9 mouse cellular contexts compared by ENCODE assay signal in genomic region chr7:70356691-70357515, GRCm38 (mm10). TPM values are rescaled to one million over a fixed set of nuclear protein-coding genes. Genes with fewer than 3 reads are reported as not detected.
DNase-seq lines count a peak whose midpoint lies in the region; ATAC-seq and TF ChIP-seq lines count a peak whose summit lies in the region.
"Had no signal": no experiment of that assay in that cellular context is flagged by ENCODE, and none has a peak within 500 bp of the region (broad histone marks: within the 10 kb centered on the region; RNA-seq: fewer than 3 reads in every experiment).

No protein-coding gene starts in this region.

- 32% methylated on average over 3 of the region's 3 CpGs for WGBS in embryonic facial prominence, embryonic 13.5 days

- H3K27ac ChIP-seq in embryonic facial prominence, embryonic 13.5 days = peak overlapping the region; percentile 97

- peaks cover 61% of the 10 kb centered on the region for H3K27me3 ChIP-seq in embryonic facial prominence, embryonic 13.5 days
- no peaks in the 10 kb centered on the region for H3K27me3 ChIP-seq in myocyte (ENCODE audit: control insufficient read depth, insufficient read depth, insufficient read length)

- H3K4me1 ChIP-seq in embryonic facial prominence, embryonic 13.5 days = peaks cover 25% of the 10 kb centered on the region

- H3K4me3 ChIP-seq in embryonic facial prominence, embryonic 13.5 days = peak overlapping the region; percentile 71
- no peak overlapping the region for H3K4me3 ChIP-seq in myocyte

- peaks cover 72% of the 10 kb centered on the region for H3K79me2 ChIP-seq in myocyte (ENCODE audit: control insufficient read depth, insufficient read depth)

- no peak for ATAC-seq in embryonic facial prominence, embryonic 13.5 days (ENCODE audit: insufficient number of reproducible peaks, insufficient read depth, low FRiP score, low TSS enrichment, low read depth)

- H3ac ChIP-seq in myocyte (ENCODE audit: control insufficient read depth, insufficient read length) = no peak overlapping the region

- H3K9ac ChIP-seq in embryonic facial prominence, embryonic 13.5 days = peak overlapping the region; percentile 91

- no peaks in the 10 kb centered on the region for H3K36me3 ChIP-seq in embryonic facial prominence, embryonic 13.5 days
- H3K36me3 ChIP-seq in myocyte (ENCODE audit: control insufficient read depth, insufficient read depth) = peaks cover 18% of the 10 kb centered on the region

- no peak for TF ChIP-seq POLR2A in myocyte (IDR thresholded peaks at IDR 0.05; ENCODE audit: insufficient read length, low read depth)

- DNase-seq in kidney, adult 11 months = peak; percentile 44
- no peak for DNase-seq in kidney, postnatal 14 days
- peak; percentile 79 for DNase-seq in kidney, adult 9 months
- no peak for DNase-seq in thymus, postnatal 25 days
- DNase-seq in spleen, adult 12 weeks (ENCODE audit: low spot score) = no peak
- no peak for DNase-seq in thymus, postnatal 0 days (ENCODE audit: low spot score)

- no peaks in the 10 kb centered on the region for H3K9me3 ChIP-seq in embryonic facial prominence, embryonic 13.5 days

- peak overlapping the region; percentile 82 for H3K4me2 ChIP-seq in embryonic facial prominence, embryonic 13.5 days
- H3K4me2 ChIP-seq in myocyte (ENCODE audit: low read depth) = peak overlapping the region; percentile 44

TF ChIP-seq in myocyte, 11 proteins besides CTCF, POLR2A, EP300 and RAD21:
- no peak for TF ChIP-seq E2F4 (IDR thresholded peaks at IDR 0.05; ENCODE audit: insufficient read depth)
- TF ChIP-seq SRF (IDR thresholded peaks at IDR 0.05; ENCODE audit: control insufficient read depth, insufficient read length, low read depth) = no peak
- TF ChIP-seq MAX (IDR thresholded peaks at IDR 0.05; ENCODE audit: low read depth) = no peak
- no peak for TF ChIP-seq TCF3 (IDR thresholded peaks at IDR 0.05; ENCODE audit: insufficient read length, low read depth)
- no peak for TF ChIP-seq TCF12 (IDR thresholded peaks at IDR 0.05; ENCODE audit: insufficient read depth, poor library complexity, severe bottlenecking)
- TF ChIP-seq MYOD1 (IDR thresholded peaks at IDR 0.05; ENCODE audit: control insufficient read depth in 1 of 3, insufficient read length in 2 of 3, low read depth in 2 of 3) = no peak
- TF ChIP-seq POLR2AphosphoS2 (IDR thresholded peaks at IDR 0.05; ENCODE audit: insufficient read length, low read depth) = no peak
- no peak for TF ChIP-seq CEBPB (IDR thresholded peaks at IDR 0.05; ENCODE audit: insufficient read depth, poor library complexity, severe bottlenecking)
- TF ChIP-seq REST (IDR thresholded peaks at IDR 0.05; ENCODE audit: insufficient read depth, insufficient read length) = no peak
- TF ChIP-seq USF1 (IDR thresholded peaks at IDR 0.05; ENCODE audit: low read depth) = no peak
- no peak for TF ChIP-seq MYOG (IDR thresholded peaks at IDR 0.05; ENCODE audit: control insufficient read depth in 1 of 3, insufficient read depth in 1 of 3, insufficient read length in 2 of 3, low read depth in 2 of 3)

RNA-seq across cellular contexts. Expression of gene Nr2f2, which starts 9.6 kb away (rescaled TPM):
- 36.0 and 42.9 TPM in 2 replicates for polyA plus RNA-seq in embryonic facial prominence, embryonic 13.5 days (2015; fragmentation: Nextera tagmentation; extraction: Ambion mirVana)
- polyA plus RNA-seq in myocyte (2012; fragmentation: generic; extraction: Trizol) = 7.0 TPM
- 4.3 and 5.3 TPM in 2 replicates for polyA plus RNA-seq in thymus, postnatal 0 days (2015; fragmentation: Nextera tagmentation; extraction: Ambion mirVana)
- polyA plus RNA-seq: erythroblast, embryonic 14.5 days had no signal

Comparison
In these comparisons a context has a peak if more than half of its experiments do, and no peak if none do; other contexts are left out.
1. DNase-seq: peak in kidney, adult 11 months (single experiment) and kidney, adult 9 months (single experiment); none in kidney, postnatal 14 days (single experiment), thymus, postnatal 25 days (single experiment), spleen, adult 12 weeks (single experiment) and thymus, postnatal 0 days (single experiment).